ENCODE assay signal across 28 mouse cellular contexts in the genomic region with DNA sequence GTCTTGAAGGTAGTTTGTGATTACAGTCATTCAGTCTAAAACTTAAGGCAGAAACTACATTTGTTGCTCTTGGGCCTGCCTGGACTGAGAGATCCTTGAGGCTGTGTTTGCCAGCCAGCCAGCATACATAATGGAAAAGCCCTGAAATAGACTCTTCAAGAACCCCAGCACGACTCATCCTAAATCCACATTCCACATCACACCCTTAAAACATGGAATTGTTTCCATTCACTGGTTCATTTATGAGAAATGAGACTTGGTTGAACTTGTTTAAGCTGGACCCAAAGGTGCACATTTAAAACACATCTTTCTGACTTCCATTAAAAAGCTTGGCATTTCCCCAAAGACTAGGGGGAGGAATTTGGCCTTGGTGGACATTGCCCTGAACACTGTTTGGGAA.
A peak's percentile ranks its signal among the peaks of the same experiment; 100 is the strongest.
DNase-seq lines count a peak whose midpoint lies in the region; ATAC-seq and TF ChIP-seq lines count a peak whose summit lies in the region.
"Had no signal": no experiment of that assay in that cellular context is flagged by ENCODE, and none has a peak within 500 bp of the region (broad histone marks: within the 10 kb centered on the region; RNA-seq: fewer than 3 reads in every experiment).

No protein-coding gene starts in this region.

- no peak for TF ChIP-seq CTCF in kidney, adult 2 months (conservative IDR thresholded peaks at IDR 0.05; ENCODE audit: insufficient read depth, insufficient read length, low read depth, low read length)

- TF ChIP-seq POLR2A in kidney, adult 2 months (IDR thresholded peaks at IDR 0.05; ENCODE audit: low read depth, low read length): no peak

- no peak overlapping the region for H3K4me3 ChIP-seq in kidney, adult 2 months (ENCODE audit: insufficient read depth, low read depth, low read length)
- no peak overlapping the region for H3K4me3 ChIP-seq in forebrain, embryonic 11.5 days (ENCODE audit: low read depth, low read length)
- H3K4me3 ChIP-seq: embryonic facial prominence, embryonic 12.5 days; embryonic facial prominence, embryonic 15.5 days; erythroblast, embryonic 14.5 days; forebrain, embryonic 13.5 days; heart, embryonic 12.5 days; heart, embryonic 15.5 days; hindbrain, embryonic 10.5 days; hindbrain, embryonic 13.5 days had no signal

- H3K9ac ChIP-seq in forebrain, embryonic 11.5 days (ENCODE audit: low read length): no peak overlapping the region
- H3K9ac ChIP-seq: embryonic facial prominence, embryonic 12.5 days; embryonic facial prominence, embryonic 15.5 days; forebrain, embryonic 13.5 days; heart, embryonic 12.5 days; heart, embryonic 15.5 days; hindbrain, embryonic 13.5 days had no signal

- no peaks in the 10 kb centered on the region for H3K4me1 ChIP-seq in kidney, adult 2 months (ENCODE audit: control insufficient read depth, insufficient read depth, low read length)
- no peaks in the 10 kb centered on the region for H3K4me1 ChIP-seq in forebrain, embryonic 11.5 days (replicated peaks; ENCODE audit: control insufficient read depth, insufficient read depth, low read length)
- H3K4me1 ChIP-seq: embryonic facial prominence, embryonic 12.5 days; embryonic facial prominence, embryonic 15.5 days; forebrain, embryonic 13.5 days; heart, embryonic 12.5 days; heart, embryonic 15.5 days; hindbrain, embryonic 10.5 days; hindbrain, embryonic 13.5 days had no signal

- H3K4me2 ChIP-seq in forebrain, embryonic 11.5 days (ENCODE audit: low read depth, low read length, severe bottlenecking): no peak overlapping the region
- H3K4me2 ChIP-seq: embryonic facial prominence, embryonic 12.5 days; embryonic facial prominence, embryonic 15.5 days; forebrain, embryonic 13.5 days; heart, embryonic 12.5 days; heart, embryonic 15.5 days; hindbrain, embryonic 13.5 days had no signal

- 76% methylated on average over 1 of the region's 1 CpGs for WGBS in kidney, adult 2 months
- 84% methylated on average over 1 of the region's 1 CpGs for WGBS in forebrain, embryonic 11.5 days

- no peaks in the 10 kb centered on the region for H3K36me3 ChIP-seq in kidney, adult 2 months (ENCODE audit: control insufficient read depth, insufficient read depth, low read length)
- H3K36me3 ChIP-seq in forebrain, embryonic 11.5 days (ENCODE audit: control insufficient read depth, insufficient read depth, low read length): no peaks in the 10 kb centered on the region
- H3K36me3 ChIP-seq: embryonic facial prominence, embryonic 12.5 days; embryonic facial prominence, embryonic 15.5 days; heart, embryonic 12.5 days; heart, embryonic 15.5 days; hindbrain, embryonic 10.5 days; hindbrain, embryonic 13.5 days had no signal

- H3K27ac ChIP-seq in kidney, adult 2 months (ENCODE audit: insufficient read depth, low read depth, low read length): no peak overlapping the region
- H3K27ac ChIP-seq in forebrain, embryonic 11.5 days (ENCODE audit: low read depth, low read length): no peak overlapping the region
- H3K27ac ChIP-seq: embryonic facial prominence, embryonic 12.5 days; embryonic facial prominence, embryonic 15.5 days; forebrain, embryonic 13.5 days; heart, embryonic 15.5 days; hindbrain, embryonic 10.5 days; hindbrain, embryonic 13.5 days had no signal

- ATAC-seq in forebrain, embryonic 11.5 days (replicated peaks; ENCODE audit: low FRiP score): no peak
- ATAC-seq: CD4-positive, CD25-positive, alpha-beta regulatory T cell, adult 4 months; forebrain, embryonic 13.5 days; forebrain, embryonic 16.5 days; hindbrain, embryonic 16.5 days; Patski had no signal

- H3K27me3 ChIP-seq in kidney, adult 2 months (replicated peaks; ENCODE audit: control insufficient read depth, insufficient read depth, low read length): no peaks in the 10 kb centered on the region
- H3K27me3 ChIP-seq in forebrain, embryonic 11.5 days (ENCODE audit: control insufficient read depth, insufficient read depth, low read length): no peaks in the 10 kb centered on the region
- H3K27me3 ChIP-seq: embryonic facial prominence, embryonic 12.5 days; embryonic facial prominence, embryonic 15.5 days; forebrain, embryonic 13.5 days; heart, embryonic 12.5 days; heart, embryonic 15.5 days; hindbrain, embryonic 13.5 days; Patski had no signal

- DNase-seq in kidney, adult 2 months: peak; percentile 46
- no peak for DNase-seq in kidney, adult 18-20 months
- peak; percentile 1 to 6 for DNase-seq in kidney, postnatal 36 days
- no peak for DNase-seq in kidney, postnatal 4 days
- peak; percentile 17 for DNase-seq in Muller cell, postnatal 12 days (ENCODE audit: inconsistent ontology term)
- DNase-seq in forebrain, embryonic 11.5 days (ENCODE audit: low spot score): no peak
- no peak for DNase-seq in layer of hippocampus, adult 18-20 months (ENCODE audit: low spot score in 2 of 2)
- DNase-seq: adrenal gland, postnatal 10 days; adrenal gland, postnatal 36 days; cerebellum, adult 18-20 months; cerebellum, adult 9-10 months; cerebellum, postnatal 14 days; gastrocnemius, postnatal 25 days; heart, adult 18-20 months; heart, postnatal 10 days; heart, postnatal 36 days had no signal

- no peaks in the 10 kb centered on the region for H3K9me3 ChIP-seq in forebrain, embryonic 11.5 days (ENCODE audit: control insufficient read depth, low read length)
- H3K9me3 ChIP-seq: embryonic facial prominence, embryonic 12.5 days; embryonic facial prominence, embryonic 15.5 days; forebrain, embryonic 13.5 days; heart, embryonic 12.5 days; heart, embryonic 15.5 days; hindbrain, embryonic 10.5 days; hindbrain, embryonic 13.5 days had no signal

Comparison
In these comparisons a context has a peak if more than half of its experiments do, and no peak if none do; other contexts are left out.
1. DNase-seq: peak in kidney, adult 2 months (single experiment), kidney, postnatal 36 days (2 of 2) and Muller cell, postnatal 12 days (single experiment); none in kidney, adult 18-20 months (single experiment), kidney, postnatal 4 days (0 of 2), forebrain, embryonic 11.5 days (single experiment) and layer of hippocampus, adult 18-20 months (0 of 2).